Mouse (Mus musculus): Measurements from ENCODE around the gene Mxi1.

DNA sequence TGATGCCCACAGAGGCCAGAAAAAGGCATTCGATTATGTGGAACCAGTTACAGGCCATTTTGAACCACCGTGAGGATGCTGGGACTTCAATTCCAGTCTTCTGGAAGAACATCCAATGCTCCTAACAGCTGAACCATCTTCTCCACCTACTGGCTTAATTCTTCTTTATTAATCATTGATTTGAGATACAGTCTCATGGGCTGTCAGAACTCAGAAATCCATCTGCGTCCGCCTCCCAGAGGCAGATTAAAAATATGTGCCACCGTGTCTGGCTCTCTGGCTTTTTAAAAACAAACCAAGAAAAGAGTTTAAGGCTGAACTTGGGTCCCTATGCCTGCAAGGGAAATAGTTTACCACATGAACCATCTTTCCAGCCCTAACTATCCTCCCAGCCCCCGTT is 65.0 kb downstream of the Mxi1 start:
- TF ChIP-seq CTCF (IDR thresholded peaks at IDR 0.05; ENCODE audit: low read depth, low read length) (no peak), POLR2A (IDR thresholded peaks at IDR 0.05; ENCODE audit: insufficient read depth, low read length) (no peak), EP300 (IDR thresholded peaks at IDR 0.05; ENCODE audit: insufficient read depth, low read depth, low read length) (no peak)
